Mouse (Mus musculus) kidney, embryonic 15.5 days (tissue): ENCODE results near the gene Gm4969. TPM values are rescaled to one million over a fixed set of nuclear protein-coding genes. Genes with fewer than 3 reads are reported as not detected.

Experiments
- ATAC-seq: fragments of 200-750 bp; cut with Nextera tagmentation; replicated peaks from 2 replicates; pipeline ENCODE4 v1.8.0; 2017; ENCODE audit warnings: moderate TSS enrichment; ENCODE audit not compliant: low FRiP score
- H3K27ac ChIP-seq: fragments of 300-500 bp; sonication (generic); 2 replicates; pipeline ENCODE4 v1.5.1; 2015; ENCODE audit warnings: mild to moderate bottlenecking, inconsistent platforms
- H3K27me3 ChIP-seq: fragments of 300-500 bp; sonication (generic); 2 replicates; pipeline ENCODE4 v1.6.1; 2015; ENCODE audit warnings: inconsistent platforms
- H3K36me3 ChIP-seq: fragments of 300-500 bp; sonication (generic); 2 replicates; pipeline ENCODE4 v1.6.1; 2015; ENCODE audit warnings: inconsistent platforms
- H3K4me1 ChIP-seq: fragments of 300-500 bp; sonication (generic); 2 replicates; pipeline ENCODE4 v1.6.1; 2015; ENCODE audit warnings: inconsistent platforms
- H3K4me2 ChIP-seq: fragments of 300-500 bp; sonication (generic); 2 replicates; pipeline ENCODE4 v1.6.1; 2015; ENCODE audit warnings: moderate library complexity, mild to moderate bottlenecking, inconsistent platforms
- H3K4me3 ChIP-seq: fragments of 300-500 bp; sonication (generic); replicated peaks from 2 replicates; pipeline ENCODE4 v1.5.1; 2015; ENCODE audit warnings: mild to moderate bottlenecking, inconsistent platforms
- H3K9ac ChIP-seq: fragments of 300-500 bp; sonication (generic); 2 replicates; pipeline ENCODE4 v1.6.1; 2015; ENCODE audit warnings: mild to moderate bottlenecking, inconsistent platforms
- H3K9me3 ChIP-seq: fragments of 300-500 bp; sonication (generic); replicated peaks from 2 replicates; pipeline ENCODE4 v1.6.1; 2016; ENCODE audit warnings: inconsistent platforms
- WGBS: fragments of 180-500 bp; shearing (Covaris S2); methylation state at CpG from one replicate; pipeline ENCODE4 v1.1.7; 2015; ENCODE audit warnings: mixed read lengths; 5-methylcytosine and 5-hydroxymethylcytosine counted together
- polyA plus RNA-seq: library from polyadenylated mRNA; unstranded; fragments of >200 nt; fragmentation: Nextera tagmentation; extraction: Ambion mirVana; gene quantifications from 2 replicates; pipeline ENCODE4 v1.2.1, GENCODE M21; 2015

Gm4969 gene
- polyA plus RNA-seq, 1 experiment from 2014 or later = 3.4 TPM

- H3K4me1 ChIP-seq = peaks cover 18% of the 10 kb centered on the region
- no peaks in the 10 kb centered on the region for H3K27me3 ChIP-seq
- ATAC-seq = peak; percentile 98
- peak overlapping the region; percentile 50 for H3K4me3 ChIP-seq
- H3K36me3 ChIP-seq = peaks cover 29% of the 10 kb centered on the region
- peak overlapping the region; percentile 90 for H3K27ac ChIP-seq
- H3K4me2 ChIP-seq = peak overlapping the region; percentile 71
- H3K9me3 ChIP-seq = no peaks in the 10 kb centered on the region
- H3K9ac ChIP-seq = peak overlapping the region; percentile 43
- WGBS = under 1% methylated on average over 39 of the region's 39 CpGs
Measured at GRCm38 (mm10) chr7:19131324-19131848, 13.2 kb upstream of the Gm4969 start.

- no peaks in the 10 kb centered on the region for H3K9me3 ChIP-seq
- peak overlapping the region; percentile 50 for H3K4me3 ChIP-seq
- H3K36me3 ChIP-seq = peaks cover 24% of the 10 kb centered on the region
- peak overlapping the region; percentile 71 for H3K4me2 ChIP-seq
- H3K9ac ChIP-seq = no peak overlapping the region
- peak overlapping the region; percentile 90 for H3K27ac ChIP-seq
- H3K27me3 ChIP-seq = no peaks in the 10 kb centered on the region
- WGBS = 26% methylated on average over 4 of the region's 4 CpGs
- H3K4me1 ChIP-seq = peaks cover 18% of the 10 kb centered on the region
- no peak for ATAC-seq
Measured at GRCm38 (mm10) chr7:19130657-19131056, 12.5 kb upstream of the Gm4969 start.

DNA sequence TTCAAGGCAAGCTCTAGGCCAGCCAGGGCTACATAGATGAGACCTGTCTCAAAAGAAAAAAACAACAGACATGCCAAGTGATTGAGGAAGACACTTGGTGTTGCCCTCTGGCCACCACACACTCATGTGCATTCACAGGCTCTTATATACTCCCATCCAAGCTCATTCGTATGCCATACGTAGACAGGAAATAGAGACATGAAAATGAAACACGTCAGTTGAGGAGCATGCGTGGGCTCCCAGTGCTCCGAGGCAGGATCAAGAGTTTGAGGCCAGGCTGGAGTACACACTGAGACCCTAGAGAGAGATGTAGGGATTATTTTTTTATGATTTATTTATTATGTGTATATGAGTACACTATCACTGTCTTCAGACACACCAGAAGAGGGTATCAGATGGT is 11.2 kb upstream of the Gm4969 start:
- Histone ChIP-seq H3K27me3 (no peaks in the 10 kb centered on the region), H3K4me3 (no peak overlapping the region), H3K4me2 (no peak overlapping the region), H3K27ac (no peak overlapping the region), H3K4me1 (peaks cover 22% of the 10 kb centered on the region), H3K9me3 (no peaks in the 10 kb centered on the region), H3K36me3 (peaks cover 15% of the 10 kb centered on the region), H3K9ac (no peak overlapping the region)
- no peak for ATAC-seq
- WGBS = 92% methylated on average over 5 of the region's 5 CpGs

GRCm38 (mm10) chr7:19127744-19128143 is 9.6 kb upstream of the Gm4969 start:
- Histone ChIP-seq H3K36me3 (peaks cover 11% of the 10 kb centered on the region), H3K4me2 (no peak overlapping the region), H3K27me3 (no peaks in the 10 kb centered on the region), H3K4me3 (no peak overlapping the region), H3K27ac (no peak overlapping the region), H3K4me1 (peaks cover 22% of the 10 kb centered on the region), H3K9me3 (no peaks in the 10 kb centered on the region), H3K9ac (no peak overlapping the region)
- no peak for ATAC-seq
- WGBS = 86% methylated on average over 5 of the region's 5 CpGs

DNA sequence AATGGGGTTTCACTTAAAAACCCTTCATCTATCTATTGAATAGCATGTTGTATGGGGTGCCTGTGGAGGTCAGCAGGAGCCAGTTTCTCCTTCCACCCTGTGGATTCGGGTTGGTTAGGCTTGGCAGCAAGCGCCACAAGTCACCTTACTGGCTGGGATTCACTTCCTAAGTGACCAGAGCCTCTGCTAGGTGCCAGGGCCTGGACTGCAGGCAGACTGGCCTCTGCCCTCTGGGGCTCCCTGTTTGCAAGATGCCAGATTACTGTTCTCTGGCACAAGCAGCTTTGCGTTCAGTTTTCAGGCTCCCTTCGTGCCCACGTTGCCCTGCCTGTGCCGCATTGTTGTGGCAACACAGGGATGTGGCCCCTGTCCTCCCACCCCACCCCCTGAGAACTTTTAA is 6.5 kb upstream of the Gm4969 start:
- 72% methylated on average over 6 of the region's 6 CpGs for WGBS
- H3K4me2 ChIP-seq = no peak overlapping the region
- no peak for ATAC-seq
- H3K4me1 ChIP-seq = peaks cover 23% of the 10 kb centered on the region
- no peak overlapping the region for H3K27ac ChIP-seq
- H3K27me3 ChIP-seq = no peaks in the 10 kb centered on the region
- no peak overlapping the region for H3K4me3 ChIP-seq
- peaks cover 17% of the 10 kb centered on the region for H3K36me3 ChIP-seq
- 0 out of 2 replicates have a peak overlapping the region, but pooled peaks have one; percentile 4 for H3K9ac ChIP-seq
- no peaks in the 10 kb centered on the region for H3K9me3 ChIP-seq

DNA sequence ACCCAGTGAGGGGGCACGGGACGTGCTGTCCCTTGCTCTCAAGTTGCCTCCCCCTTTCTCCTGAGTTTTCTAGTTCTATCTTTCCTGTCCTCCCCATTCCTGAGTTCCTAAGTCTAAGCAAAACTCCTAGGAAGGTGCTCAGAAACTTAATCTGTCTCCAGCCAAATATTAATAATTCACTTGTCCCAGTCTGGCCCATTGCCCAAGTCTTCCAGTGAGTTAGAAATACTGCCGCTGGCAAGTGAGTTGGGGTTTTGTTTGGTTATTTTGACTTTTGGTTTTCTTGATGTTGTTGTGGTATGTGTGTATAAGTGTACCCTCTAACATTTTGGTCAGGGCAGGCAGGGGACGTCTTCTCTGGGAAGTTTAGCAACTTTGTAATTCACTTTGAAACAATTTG is 3.5 kb upstream of the Gm4969 start:
- Histone ChIP-seq H3K4me3 (no peak overlapping the region), H3K9me3 (no peaks in the 10 kb centered on the region), H3K27ac (no peak overlapping the region), H3K36me3 (peaks cover 10% of the 10 kb centered on the region; the same call in 1 of the 2 replicates), H3K4me1 (peaks cover 30% of the 10 kb centered on the region), H3K27me3 (no peaks in the 10 kb centered on the region), H3K9ac (no peak overlapping the region), H3K4me2 (no peak overlapping the region)
- ATAC-seq = no peak
- WGBS = 87% methylated on average over 4 of the region's 4 CpGs

GRCm38 (mm10) chr7:19119631-19120429 is 1.7 kb upstream of the Gm4969 start, which contains the start of gene Fbxo46:
Fbxo46 (plus strand) TSS chr7:19119859.
- 2% methylated on average over 34 of the region's 34 CpGs for WGBS
- H3K4me3 ChIP-seq = peak within 1 kb of the TSS; percentile 79
- peak within 1 kb of the TSS; percentile 73 for H3K27ac ChIP-seq
- peak within 1 kb of the TSS; percentile 82 for H3K9ac ChIP-seq
- no peaks in the 10 kb centered on the region for H3K27me3 ChIP-seq
- peaks cover 30% of the 10 kb centered on the region for H3K4me1 ChIP-seq
- H3K9me3 ChIP-seq = no peaks in the 10 kb centered on the region
- peaks cover 7% of the 10 kb centered on the region; the same call in 1 of the 2 replicates for H3K36me3 ChIP-seq
- ATAC-seq = peak; percentile 96
- H3K4me2 ChIP-seq = peak within 1 kb of the TSS; percentile 78

GRCm38 (mm10) chr7:19119083-19119482 is 915 bp upstream of the Gm4969 start:
- Histone ChIP-seq H3K4me2 (0 out of 2 replicates have a peak overlapping the region, but pooled peaks have one; percentile 78), H3K36me3 (peaks cover 7% of the 10 kb centered on the region; the same call in 1 of the 2 replicates), H3K4me1 (peaks cover 25% of the 10 kb centered on the region), H3K27me3 (no peaks in the 10 kb centered on the region), H3K9me3 (no peaks in the 10 kb centered on the region), H3K4me3 (peak overlapping the region; percentile 79), H3K27ac (no peak overlapping the region), H3K9ac (no peak overlapping the region)
- ATAC-seq = peak; percentile 14; the same call in 1 of the 2 replicates
- WGBS = 94% methylated on average over 8 of the region's 8 CpGs

DNA sequence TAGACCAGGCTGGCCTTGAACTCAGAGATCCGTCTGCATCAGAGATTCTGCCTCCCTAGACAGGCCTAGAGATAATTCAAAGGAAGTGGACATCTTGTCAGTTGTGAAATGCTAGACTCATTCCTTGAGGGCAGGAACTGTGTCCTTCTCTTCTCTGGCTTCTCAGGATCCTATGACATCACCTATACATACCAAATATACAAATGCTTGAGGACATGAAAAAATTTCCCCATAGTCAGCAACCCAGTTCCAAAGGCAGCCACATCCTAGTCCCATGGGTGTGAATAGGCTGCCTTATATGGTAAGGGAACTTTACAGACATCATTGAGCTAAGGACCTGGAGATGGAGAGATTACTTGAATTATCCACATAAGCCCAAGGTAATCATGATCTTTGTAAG is 8.6 kb downstream of the Gm4969 start:
- 79% methylated on average over 1 of the region's 1 CpGs for WGBS
- H3K27ac ChIP-seq = no peak overlapping the region
- no peak overlapping the region for H3K4me3 ChIP-seq
- H3K4me2 ChIP-seq = no peak overlapping the region
- H3K4me1 ChIP-seq = no peaks in the 10 kb centered on the region
- H3K9me3 ChIP-seq = no peaks in the 10 kb centered on the region
- no peaks in the 10 kb centered on the region for H3K27me3 ChIP-seq
- no peak for ATAC-seq
- H3K36me3 ChIP-seq = no peaks in the 10 kb centered on the region
- H3K9ac ChIP-seq = no peak overlapping the region

- Histone ChIP-seq H3K4me3 (no peak overlapping the region), H3K36me3 (0 out of 2 replicates have a peak, but pooled peaks cover 7% of the 10 kb centered on the region), H3K4me1 (no peaks in the 10 kb centered on the region), H3K27ac (no peak overlapping the region), H3K9ac (no peak overlapping the region), H3K9me3 (no peaks in the 10 kb centered on the region), H3K4me2 (no peak overlapping the region), H3K27me3 (no peaks in the 10 kb centered on the region)
- no peak for ATAC-seq
- 54% methylated on average over 3 of the region's 3 CpGs for WGBS
Measured at GRCm38 (mm10) chr7:19107436-19107835, 10.7 kb downstream of the Gm4969 start.

GRCm38 (mm10) chr7:19104486-19104885 is 13.7 kb downstream of the Gm4969 start:
- Histone ChIP-seq H3K4me2 (no peak overlapping the region), H3K9me3 (no peaks in the 10 kb centered on the region), H3K27me3 (no peaks in the 10 kb centered on the region), H3K4me3 (no peak overlapping the region), H3K9ac (no peak overlapping the region), H3K4me1 (no peaks in the 10 kb centered on the region), H3K36me3 (0 out of 2 replicates have a peak, but pooled peaks cover 7% of the 10 kb centered on the region), H3K27ac (no peak overlapping the region)
- no peak for ATAC-seq
- WGBS = 79% methylated on average over 2 of the region's 2 CpGs

DNA sequence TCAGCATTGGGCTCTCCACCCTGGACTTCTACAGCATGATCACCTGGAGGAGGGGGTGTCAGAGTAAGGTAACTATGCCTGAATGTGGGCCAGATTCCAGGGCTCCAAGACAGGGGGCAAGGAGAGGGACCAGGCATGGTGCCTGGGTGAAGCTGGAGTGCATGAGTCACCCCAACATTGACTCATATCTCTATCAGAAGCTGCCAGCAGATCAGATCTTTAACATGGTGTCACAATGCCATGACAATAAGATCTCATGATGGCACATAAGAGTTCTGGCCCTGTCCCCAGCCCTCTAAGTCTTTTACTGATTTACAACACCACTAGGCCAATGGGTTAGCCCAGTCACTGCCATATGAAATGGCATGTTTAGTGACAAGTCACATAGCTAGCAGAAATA is 14.4 kb downstream of the Gm4969 start:
- Histone ChIP-seq H3K27ac (no peak overlapping the region), H3K9ac (no peak overlapping the region), H3K36me3 (0 out of 2 replicates have a peak, but pooled peaks cover 11% of the 10 kb centered on the region), H3K4me1 (no peaks in the 10 kb centered on the region), H3K4me2 (no peak overlapping the region), H3K9me3 (no peaks in the 10 kb centered on the region), H3K4me3 (no peak overlapping the region), H3K27me3 (no peaks in the 10 kb centered on the region)
- ATAC-seq = no peak
